9 mouse cellular contexts compared by ENCODE assay signal in genomic region chr8:120510863-120511457, GRCm38 (mm10).
DNase-seq lines count a peak whose midpoint lies in the region; ATAC-seq and TF ChIP-seq lines count a peak whose summit lies in the region.
"Had no signal": no experiment of that assay in that cellular context is flagged by ENCODE, and none has a peak within 500 bp of the region (broad histone marks: within the 10 kb centered on the region; RNA-seq: fewer than 3 reads in every experiment).

No protein-coding gene starts in this region.

- 69% methylated on average over 5 of the region's 5 CpGs for WGBS in kidney, adult 2 months
- WGBS in forebrain, embryonic 14.5 days = 28% methylated on average over 5 of the region's 5 CpGs
- WGBS in limb, embryonic 12.5 days = 16% methylated on average over 5 of the region's 5 CpGs

- H3K36me3 ChIP-seq in kidney, adult 2 months (ENCODE audit: control insufficient read depth, insufficient read depth, low read length) = no peaks in the 10 kb centered on the region
- H3K36me3 ChIP-seq in G1E (replicated peaks) = peaks cover 80% of the 10 kb centered on the region
- H3K36me3 ChIP-seq in forebrain, embryonic 14.5 days (ENCODE audit: control insufficient read depth, insufficient read depth, low read length) = no peaks in the 10 kb centered on the region
- H3K36me3 ChIP-seq in limb, embryonic 12.5 days = no peaks in the 10 kb centered on the region

- H3K9me3 ChIP-seq in G1E (replicated peaks) = peaks cover 27% of the 10 kb centered on the region
- no peaks in the 10 kb centered on the region for H3K9me3 ChIP-seq in forebrain, embryonic 14.5 days (replicated peaks; ENCODE audit: control insufficient read depth, low read length)
- H3K9me3 ChIP-seq in limb, embryonic 12.5 days = no peaks in the 10 kb centered on the region

- DNase-seq in kidney, adult 2 months = peak; percentile 61
- DNase-seq in kidney, postnatal 14 days = no peak
- DNase-seq in G1E (ENCODE audit: low spot score) = no peak
- no peak for DNase-seq in forebrain, embryonic 14.5 days (ENCODE audit: low spot score)
- no peak for DNase-seq in gastrocnemius, adult 8-10 months (ENCODE audit: low spot score in 2 of 2)
- DNase-seq in urinary bladder, postnatal 25 days (ENCODE audit: low spot score) = no peak
- DNase-seq: right cerebral cortex, postnatal 4 days had no signal

- no peak overlapping the region for H3K4me3 ChIP-seq in kidney, adult 2 months (ENCODE audit: insufficient read depth, low read depth, low read length)
- peak overlapping the region; percentile 8; the same call in 1 of the 2 replicates for H3K4me3 ChIP-seq in G1E (ENCODE audit: low read depth, low read length)
- no peak overlapping the region for H3K4me3 ChIP-seq in forebrain, embryonic 14.5 days (ENCODE audit: low read depth, low read length)
- no peak overlapping the region for H3K4me3 ChIP-seq in limb, embryonic 12.5 days (replicated peaks)

- peaks cover 20% of the 10 kb centered on the region for H3K4me1 ChIP-seq in kidney, adult 2 months (ENCODE audit: control insufficient read depth, insufficient read depth, low read length)
- H3K4me1 ChIP-seq in G1E (ENCODE audit: insufficient read depth, low read depth, low read length) = peaks cover 58% of the 10 kb centered on the region
- peaks cover 86% of the 10 kb centered on the region for H3K4me1 ChIP-seq in forebrain, embryonic 14.5 days (ENCODE audit: control insufficient read depth, insufficient read depth, low read length)
- H3K4me1 ChIP-seq in limb, embryonic 12.5 days (replicated peaks) = peaks cover 100% of the 10 kb centered on the region

- no peaks in the 10 kb centered on the region for H3K27me3 ChIP-seq in kidney, adult 2 months (replicated peaks; ENCODE audit: control insufficient read depth, insufficient read depth, low read length)
- peaks cover 23% of the 10 kb centered on the region; the same call in 1 of the 2 replicates for H3K27me3 ChIP-seq in G1E (ENCODE audit: insufficient read depth, low read length)
- H3K27me3 ChIP-seq in forebrain, embryonic 14.5 days (replicated peaks; ENCODE audit: control insufficient read depth, insufficient read depth, low read length) = no peaks in the 10 kb centered on the region
- H3K27me3 ChIP-seq in limb, embryonic 12.5 days = peaks cover 10% of the 10 kb centered on the region; the same call in 1 of the 2 replicates

- H3K9ac ChIP-seq in forebrain, embryonic 14.5 days (ENCODE audit: low read length) = peak overlapping the region; percentile 13; the same call in 1 of the 2 replicates
- H3K9ac ChIP-seq in limb, embryonic 12.5 days (replicated peaks) = 0 out of 2 replicates have a peak overlapping the region, but pooled peaks have one; percentile 19

- no peak overlapping the region for H3K4me2 ChIP-seq in forebrain, embryonic 14.5 days (ENCODE audit: low read length)
- H3K4me2 ChIP-seq in limb, embryonic 12.5 days = peak overlapping the region; percentile 17; the same call in 1 of the 2 replicates

- TF ChIP-seq POLR2A in kidney, adult 2 months (IDR thresholded peaks at IDR 0.05; ENCODE audit: low read depth, low read length) = no peak

- H3K27ac ChIP-seq in kidney, adult 2 months (ENCODE audit: insufficient read depth, low read depth, low read length) = no peak overlapping the region
- no peak overlapping the region for H3K27ac ChIP-seq in forebrain, embryonic 14.5 days (ENCODE audit: low read depth, low read length)
- no peak overlapping the region for H3K27ac ChIP-seq in limb, embryonic 12.5 days

- ATAC-seq in G1E (ENCODE audit: extremely low read depth, insufficient number of reproducible peaks, low FRiP score, poor library complexity, severe bottlenecking) = no peak
- ATAC-seq in forebrain, embryonic 14.5 days = no peak
- ATAC-seq in limb, embryonic 12.5 days (ENCODE audit: insufficient number of reproducible peaks, insufficient read depth, low FRiP score, low TSS enrichment, low read depth) = no peak
- ATAC-seq in frontal cortex, adult (ENCODE audit: low TSS enrichment) = no peak

- no peak for TF ChIP-seq CTCF in kidney, adult 2 months (conservative IDR thresholded peaks at IDR 0.05; ENCODE audit: insufficient read depth, insufficient read length, low read depth, low read length)
- no peak for TF ChIP-seq CTCF in G1E (IDR thresholded peaks at IDR 0.05; ENCODE audit: low read depth, low read length)
